Mouse (Mus musculus) megakaryocyte progenitor cell, adult 5-6 weeks (primary cell): ENCODE results near the gene Egln3. TPM values are rescaled to one million over a fixed set of nuclear protein-coding genes. Genes with fewer than 3 reads are reported as not detected.

ENCODE experiments used
- ATAC-seq: replicated peaks from 2 replicates; pipeline ENCODE4 v1.8.0; 2016; ENCODE audit warnings: mild to moderate bottlenecking, moderate TSS enrichment, inconsistent platforms; ENCODE audit not compliant: poor library complexity
- total RNA-seq, 2 experiments: library from RNA; stranded (forward) in 1 of 2; stranded (reverse) in 1 of 2; fragments of 157-497, 149-512 nt in 1 of 2; fragments of 200-1000 nt in 1 of 2; gene quantifications; 2 replicates each; pipeline versions ENCODE4 v1.2.3 to v1.2.4; 2015 to 2017

The Egln3 gene
- total RNA-seq, 2 experiments from 2014 or later, result 21.5 to 55.3 TPM

DNA sequence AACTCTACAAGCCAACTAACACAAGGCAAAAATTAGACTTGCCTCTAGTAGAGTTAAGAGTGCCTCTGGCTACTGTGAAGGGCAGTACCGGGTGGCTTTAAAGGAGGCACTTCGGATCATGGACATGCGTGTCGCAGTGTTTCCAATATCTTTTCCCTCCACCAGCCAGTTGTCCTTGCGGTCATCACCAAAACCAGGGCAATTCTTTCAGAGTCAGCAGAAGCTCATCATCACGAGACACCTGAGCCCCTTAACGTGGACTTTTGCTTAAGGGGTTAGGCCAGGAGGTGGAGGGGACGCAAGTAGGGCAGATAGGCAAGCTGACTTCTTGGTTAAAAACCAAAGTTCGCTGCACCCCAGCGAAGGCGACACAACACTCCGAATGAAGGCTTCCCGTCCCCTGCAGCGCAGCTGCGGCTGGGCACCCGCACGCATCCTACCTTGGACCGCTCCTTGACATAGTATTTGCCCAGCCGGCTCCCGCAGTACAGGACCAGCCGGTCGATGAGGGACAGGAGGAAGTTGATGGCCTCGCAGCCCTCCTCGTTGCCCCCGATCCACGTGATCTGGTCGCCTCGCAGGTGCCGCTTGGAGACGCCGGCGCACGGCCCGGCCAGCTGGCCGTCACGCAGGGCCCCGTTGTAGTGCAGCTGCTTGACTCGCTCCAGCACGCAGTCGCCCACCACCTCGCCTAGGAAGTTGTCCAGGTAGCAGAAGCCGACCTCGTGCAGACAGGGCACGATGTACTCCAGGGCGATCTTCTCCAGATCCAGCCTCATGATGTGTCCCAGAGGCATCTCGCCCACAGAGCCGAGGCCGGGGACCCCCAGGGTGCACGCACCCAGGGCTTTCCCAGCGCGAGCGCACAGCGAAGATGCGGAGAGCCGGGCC is 650 bp downstream of the Egln3 start:
- ATAC-seq, result peak; percentile 30

DNA sequence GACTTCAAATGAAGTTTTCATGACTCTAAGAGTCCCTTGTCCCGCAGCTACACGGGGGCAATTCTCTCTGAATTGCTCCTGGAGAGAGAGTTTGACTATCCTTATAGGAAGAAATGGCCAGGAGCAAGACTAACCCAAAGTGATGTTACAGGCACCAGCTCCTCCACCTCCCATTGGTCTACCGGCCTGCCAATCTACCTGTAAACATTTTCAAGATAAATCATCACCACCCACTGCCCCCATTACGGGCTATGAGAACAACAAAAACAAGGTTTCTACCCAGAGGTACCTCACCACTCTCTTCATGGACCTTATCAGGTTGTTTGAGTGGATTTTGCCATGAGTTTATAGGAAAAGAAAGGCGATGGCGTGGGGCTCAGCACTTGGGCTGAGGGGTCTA is 1.4 kb downstream of the Egln3 start:
- no peak for ATAC-seq

DNA sequence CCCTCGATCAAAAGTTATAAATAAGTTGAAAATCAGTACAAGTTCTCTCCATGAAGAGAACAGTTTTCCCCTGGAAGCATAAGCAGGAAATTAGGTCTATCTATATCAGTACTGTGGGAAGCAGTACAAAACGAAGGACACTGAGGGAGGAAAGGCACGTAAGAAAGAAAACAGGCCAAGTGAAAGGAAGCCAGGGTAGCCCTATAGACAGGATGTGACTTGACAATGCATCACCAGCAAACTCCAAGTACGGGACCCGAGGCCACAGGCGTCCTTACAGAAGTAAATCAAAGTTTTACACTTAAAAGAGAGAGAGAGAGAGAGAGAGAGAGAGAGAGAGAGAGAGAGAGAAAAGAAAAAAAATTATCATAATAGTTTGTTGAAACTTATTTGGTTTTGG is 2.8 kb downstream of the Egln3 start:
- no peak for ATAC-seq

DNA sequence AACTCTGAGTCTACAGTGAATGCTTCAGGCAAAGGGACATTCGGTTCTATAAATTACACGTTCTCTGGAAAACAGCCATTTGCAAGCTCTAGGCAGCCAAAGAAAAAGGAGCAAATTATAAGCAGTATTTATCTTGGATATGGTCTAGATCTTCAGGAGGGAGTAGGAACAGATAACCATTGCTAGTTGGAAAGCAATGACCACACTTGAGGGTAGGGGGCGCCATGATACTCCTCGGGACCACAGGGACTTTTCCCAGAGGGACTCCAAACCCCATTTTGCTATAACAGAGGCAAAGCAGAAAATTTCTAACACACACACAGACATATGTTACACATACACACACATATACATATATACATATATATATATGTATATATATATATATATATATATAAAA is 3.5 kb downstream of the Egln3 start:
- 0 out of 2 replicates have a peak, but pooled peaks have one; percentile 18 for ATAC-seq

DNA sequence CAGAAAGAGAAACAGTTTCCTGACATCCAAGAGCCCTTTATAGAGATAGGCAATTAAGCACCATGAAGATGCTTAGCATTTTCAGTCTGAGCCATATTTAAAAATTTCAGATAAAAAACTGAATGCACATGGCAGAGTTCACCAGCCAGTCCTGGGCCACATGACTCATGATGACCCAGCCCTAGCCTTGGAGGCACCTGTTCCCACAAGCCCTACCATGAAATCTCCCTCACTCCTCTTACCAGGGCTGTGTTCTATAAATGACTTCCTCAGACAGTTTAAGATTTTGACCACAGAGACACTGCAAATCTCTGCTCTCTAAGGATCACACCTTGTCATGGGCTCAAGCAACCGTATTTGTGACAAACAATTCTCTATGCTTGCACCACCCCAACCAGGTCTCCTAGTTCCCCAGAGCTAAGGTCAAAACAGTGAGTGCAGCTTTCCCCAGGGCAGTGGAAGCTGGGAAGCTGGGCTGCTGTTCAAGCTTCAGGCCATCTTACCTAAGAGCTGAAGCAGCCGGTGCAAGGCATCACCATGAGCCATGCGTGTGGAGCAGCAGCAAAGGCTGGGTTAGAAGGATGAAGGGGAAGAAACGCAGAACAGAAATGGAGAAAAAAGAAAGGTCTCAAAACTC is 5.3 kb downstream of the Egln3 start:
- ATAC-seq, result no peak

DNA sequence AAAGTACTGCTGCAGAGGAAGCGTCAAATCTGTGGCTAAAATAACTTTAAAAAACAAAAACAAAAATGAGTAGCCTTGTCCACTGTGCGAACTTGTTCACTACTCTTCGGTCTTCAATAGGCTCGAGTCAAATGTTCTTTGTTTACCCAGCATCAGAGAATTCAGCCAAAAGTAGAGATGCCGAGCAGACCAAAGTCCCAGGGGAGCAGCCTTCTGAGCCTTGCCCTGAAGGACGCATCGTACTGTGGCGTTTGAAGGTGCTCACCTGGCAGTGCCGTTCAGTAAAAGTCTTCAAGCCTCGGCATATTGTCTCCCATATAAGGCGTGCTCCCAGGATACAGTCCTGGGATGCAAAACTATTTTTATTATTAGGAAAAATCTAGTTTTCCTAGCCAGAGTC is 5.8 kb downstream of the Egln3 start:
- ATAC-seq, result no peak

DNA sequence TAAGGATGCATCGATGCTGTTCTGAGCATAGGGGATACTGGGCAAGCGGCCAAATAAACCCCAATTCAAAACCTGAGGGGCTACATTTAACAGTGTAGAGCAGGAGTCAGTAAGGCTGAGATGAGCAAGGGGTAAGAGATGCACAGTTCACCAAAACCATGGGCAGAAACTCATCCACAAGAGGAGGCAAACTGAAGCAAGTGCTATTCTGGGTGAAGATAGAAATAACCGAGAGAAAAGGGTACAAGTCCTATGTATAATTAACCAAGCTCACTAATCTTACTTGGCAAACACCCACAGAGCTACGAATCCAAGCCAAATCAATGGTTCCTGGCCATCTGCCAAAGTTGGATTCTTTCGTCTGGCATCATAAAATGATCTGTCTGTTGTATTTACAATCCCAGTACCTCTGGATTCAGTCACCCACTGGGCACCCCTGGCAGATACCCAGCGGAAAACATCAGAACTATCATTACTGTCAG is 6.3 kb downstream of the Egln3 start:
- ATAC-seq, result no peak

DNA sequence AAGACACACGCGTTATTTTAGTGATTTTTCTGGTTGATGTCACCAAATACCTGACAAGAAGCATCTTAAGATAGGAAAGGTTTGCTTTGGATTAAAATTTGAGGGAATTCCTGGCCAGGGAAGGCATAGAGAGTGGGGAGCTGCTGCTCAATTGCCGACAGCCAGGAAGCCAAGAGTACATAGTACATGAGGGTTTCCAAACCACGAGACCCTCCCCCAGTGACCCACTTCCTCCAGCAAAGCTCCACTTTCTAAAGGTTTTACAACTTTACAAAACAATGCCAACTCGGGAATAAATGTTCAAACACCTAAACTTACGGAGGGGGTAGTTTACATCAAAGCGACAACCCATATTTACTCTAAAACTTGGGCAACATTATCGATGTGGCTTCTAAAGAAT is 6.8 kb downstream of the Egln3 start:
- ATAC-seq, result no peak

DNA sequence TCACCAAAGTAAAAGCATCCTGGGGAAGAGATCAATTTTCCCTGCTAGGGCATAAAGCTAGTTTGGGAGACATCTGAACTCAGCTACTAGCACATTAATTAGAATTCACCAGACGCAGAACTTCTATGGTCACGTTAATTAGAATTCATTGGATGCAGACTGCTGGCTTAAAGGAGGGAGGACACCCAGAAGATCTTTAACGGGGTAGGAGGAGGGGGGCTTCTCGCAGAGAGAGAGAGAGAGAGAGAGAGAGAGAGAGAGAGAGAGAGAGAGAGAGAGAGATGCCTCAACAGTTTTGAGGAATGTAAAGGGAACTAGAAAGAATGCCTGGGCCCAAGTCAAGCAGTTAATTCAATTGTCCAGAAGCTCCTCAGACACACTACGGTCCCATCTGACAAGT is 9.5 kb downstream of the Egln3 start:
- ATAC-seq, result no peak

DNA sequence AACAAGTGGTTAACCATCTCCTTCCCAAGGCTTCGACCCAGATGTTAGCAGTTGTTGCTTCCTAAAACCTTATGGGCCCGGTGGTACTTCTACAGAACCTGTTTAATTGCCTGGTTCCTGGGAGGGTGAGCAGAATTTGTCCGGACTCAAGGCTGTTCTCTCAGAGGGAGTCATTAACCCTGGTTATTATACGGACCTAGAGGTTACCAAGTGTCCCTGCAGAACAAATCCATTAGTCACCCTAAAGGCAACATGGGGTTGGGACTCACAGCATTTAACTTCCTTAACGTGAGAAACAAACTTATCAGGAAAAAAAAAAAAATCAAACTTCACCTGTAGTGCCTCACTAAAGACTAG is 11.4 kb downstream of the Egln3 start:
- 0 out of 2 replicates have a peak, but pooled peaks have one; percentile 1 for ATAC-seq

DNA sequence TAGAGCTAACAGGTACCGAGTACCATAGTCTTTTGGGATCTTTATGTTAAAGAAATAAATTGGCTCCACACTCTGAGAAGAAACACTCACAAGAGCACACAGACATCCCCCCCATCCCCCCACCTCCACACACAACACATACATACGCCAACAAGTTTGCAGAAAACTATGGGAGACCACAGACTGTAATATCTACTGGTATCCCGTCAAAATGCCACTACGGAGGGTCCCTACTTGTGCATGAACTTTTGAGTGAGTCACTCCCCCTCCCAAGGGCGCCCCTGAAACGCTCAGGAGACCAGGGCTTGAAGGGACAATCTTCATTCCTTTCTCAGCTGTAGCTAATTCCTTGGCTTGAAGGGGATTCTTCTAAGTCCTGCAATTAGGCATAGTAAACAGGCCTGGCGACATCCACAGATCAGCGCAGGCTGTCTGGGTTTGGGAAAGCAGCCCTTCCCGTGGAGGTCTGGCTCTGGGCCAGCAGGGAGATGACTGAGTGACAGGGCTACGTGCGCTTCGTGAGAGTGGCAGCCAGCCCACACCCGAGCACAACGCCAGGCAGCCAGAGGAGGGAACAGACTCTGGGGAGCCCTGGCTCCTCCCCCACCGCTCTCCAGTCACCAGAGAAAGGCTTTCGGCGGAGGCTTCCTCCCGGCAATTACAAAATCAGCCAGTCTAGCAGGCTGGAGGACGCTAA is 11.9 kb downstream of the Egln3 start:
- ATAC-seq, result peak; percentile 78

DNA sequence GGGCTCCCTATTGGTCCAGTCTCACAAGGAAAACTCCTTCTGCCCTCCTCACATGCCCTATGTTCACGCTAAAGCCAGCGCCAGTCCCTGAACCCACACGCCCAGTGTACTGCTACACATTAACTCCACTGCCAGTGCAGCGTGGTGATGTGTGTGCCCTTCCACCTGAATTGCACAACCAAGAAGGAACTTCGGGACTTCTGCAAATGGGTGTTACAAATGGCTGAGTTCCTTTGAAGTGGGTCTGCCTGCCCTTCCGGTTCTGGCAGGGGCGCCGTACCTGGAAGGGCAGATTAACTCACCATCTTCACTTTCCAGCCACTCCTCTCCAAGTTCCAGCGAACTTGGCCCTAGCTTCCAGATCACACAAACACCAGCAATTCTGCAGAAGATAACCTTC is 12.5 kb downstream of the Egln3 start:
- peak; percentile 44 for ATAC-seq

DNA sequence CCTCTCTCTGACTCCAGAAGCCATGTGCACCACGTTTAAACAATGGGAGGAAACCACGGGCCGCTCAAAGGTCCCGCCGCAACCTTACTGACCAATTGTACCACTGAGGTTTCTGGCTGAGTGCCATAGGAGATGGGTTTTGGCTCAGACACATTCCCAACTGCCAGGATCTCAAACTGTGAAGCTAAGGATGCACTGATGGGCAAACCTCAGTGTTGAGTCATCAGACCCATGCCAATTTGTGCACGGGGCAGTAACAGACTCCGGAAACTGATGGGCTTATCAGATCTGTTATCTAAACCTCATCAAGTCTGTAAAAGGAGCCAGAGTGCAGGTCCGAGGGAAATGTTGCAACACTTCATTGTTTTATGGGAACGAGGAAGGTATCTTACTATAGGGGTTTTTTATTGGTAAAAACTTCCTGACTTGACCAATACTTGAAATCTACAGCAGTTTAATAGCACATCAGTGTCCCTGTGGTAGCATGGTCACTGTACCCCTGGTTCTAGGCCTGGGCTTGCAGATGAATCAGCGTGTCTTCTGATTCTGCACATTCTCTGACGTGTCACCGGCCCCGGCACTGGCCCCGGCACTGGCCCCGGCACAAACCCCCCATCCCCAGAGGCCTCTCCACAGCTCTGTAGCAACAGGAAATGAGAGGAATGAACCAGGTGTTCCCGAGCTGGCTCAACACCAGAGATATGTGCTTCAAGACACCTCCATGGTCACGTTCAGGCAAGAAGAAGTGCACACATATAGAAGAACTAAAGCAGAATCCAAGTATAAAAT is 15.7 kb downstream of the Egln3 start:
- ATAC-seq, result peak; percentile 47

DNA sequence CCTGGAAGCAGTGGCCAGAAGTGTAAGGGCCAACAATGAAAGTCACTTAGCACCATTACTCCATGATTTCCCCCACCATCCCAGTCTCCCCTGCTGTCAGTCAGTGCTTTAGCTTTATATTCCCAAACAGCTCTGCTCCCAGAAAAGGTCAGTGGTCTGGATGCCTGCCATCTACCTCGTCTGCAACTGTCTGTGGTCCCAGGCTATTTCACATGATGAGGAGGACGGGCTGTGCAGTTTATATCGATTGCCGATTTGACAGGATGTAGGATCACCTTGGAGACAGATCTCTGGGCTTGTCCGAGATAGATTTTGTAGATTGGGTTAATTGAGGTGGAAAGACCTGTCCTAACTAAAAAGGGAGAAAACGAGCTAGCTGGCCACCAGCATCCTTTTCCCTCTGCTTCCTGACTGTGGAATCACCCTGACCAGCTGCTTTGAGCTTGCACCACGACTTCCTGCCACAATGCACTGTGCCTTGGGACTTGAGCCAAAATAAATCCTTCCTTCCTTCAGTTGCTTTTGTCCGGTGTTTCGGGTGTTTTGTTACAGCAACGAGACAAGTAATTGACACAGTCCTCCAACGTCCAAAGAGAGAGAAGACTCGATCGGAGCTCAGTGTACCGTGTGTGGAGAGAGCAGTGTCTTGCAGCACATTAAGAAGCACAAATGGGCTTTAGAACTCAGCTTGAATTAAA is 16.6 kb downstream of the Egln3 start:
- ATAC-seq, result peak; percentile 10

DNA sequence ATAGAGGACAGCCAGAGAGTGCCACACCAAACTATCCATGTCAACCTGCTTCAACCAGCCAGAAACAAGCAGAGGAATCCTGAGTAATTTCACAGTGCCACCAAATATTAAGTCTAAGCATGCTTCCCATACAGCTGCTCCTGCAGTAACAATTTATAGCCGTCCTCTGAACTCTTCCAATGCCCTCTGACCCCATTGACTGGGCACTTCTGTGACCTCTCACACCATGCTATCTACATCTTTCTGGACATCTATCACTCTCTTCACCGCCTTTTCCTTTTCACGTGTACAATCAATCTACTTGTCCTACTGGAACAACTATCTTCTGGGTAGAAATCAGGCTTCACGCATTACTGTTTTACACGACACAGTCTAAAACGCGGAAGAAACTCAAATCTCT is 19.4 kb downstream of the Egln3 start:
- no peak for ATAC-seq

DNA sequence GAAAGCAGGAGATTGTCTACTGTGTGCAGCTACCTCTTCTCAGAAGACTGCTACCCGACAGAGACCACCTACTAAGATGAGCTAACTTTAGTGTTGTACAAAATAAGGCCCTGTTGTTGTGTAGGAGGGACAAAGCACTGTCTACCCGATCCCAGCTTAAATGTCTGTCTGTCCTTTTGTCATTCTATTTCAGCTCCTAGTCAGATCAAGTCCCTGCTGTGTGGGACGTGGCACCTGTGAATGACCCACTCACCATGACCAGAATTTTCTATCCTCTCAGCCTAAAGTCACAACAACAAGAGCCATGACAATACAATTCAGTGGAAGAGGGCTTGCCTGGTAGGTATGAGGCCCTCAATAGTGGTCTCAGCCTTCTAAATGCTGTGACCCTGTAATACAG is 25.3 kb downstream of the Egln3 start:
- no peak for ATAC-seq

DNA sequence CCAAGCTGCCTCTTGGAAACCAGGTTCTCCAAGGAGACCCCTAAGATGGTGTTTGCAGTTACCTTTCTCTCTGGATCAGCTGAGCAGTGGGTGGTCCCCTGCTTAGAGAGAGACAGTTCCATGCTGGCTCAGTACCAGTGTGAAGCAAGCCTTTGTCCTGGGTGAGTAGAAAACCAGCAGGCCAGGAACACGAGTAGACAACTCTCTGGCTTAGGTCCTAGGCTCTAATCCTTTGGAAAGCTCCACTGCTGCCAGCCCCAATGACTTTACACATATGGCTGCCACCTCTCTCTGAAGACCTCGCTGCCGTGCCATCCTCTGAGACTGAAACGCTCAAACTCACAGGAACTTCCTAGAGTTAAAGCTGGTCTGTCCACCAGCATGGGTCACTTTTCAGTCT is 34.9 kb downstream of the Egln3 start:
- no peak for ATAC-seq

DNA sequence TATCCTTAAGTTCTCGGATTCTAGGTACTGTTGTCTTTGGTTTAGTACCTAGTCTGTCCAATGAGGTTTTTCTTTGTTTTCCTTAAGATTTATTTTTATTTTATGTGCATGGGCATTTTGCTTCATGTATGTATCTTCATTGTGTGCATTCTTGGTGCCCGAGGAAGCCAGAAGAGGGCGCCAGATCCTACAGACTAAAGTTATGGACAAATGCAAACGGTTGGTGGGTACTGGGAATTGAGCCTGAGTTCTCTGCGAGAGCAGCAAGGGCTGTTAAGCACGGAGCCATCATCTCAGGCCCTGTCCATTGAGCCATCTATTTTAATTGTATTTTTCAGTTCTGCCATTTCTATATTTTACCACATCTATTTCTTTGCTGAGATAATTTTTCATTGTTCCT is 35.9 kb downstream of the Egln3 start:
- ATAC-seq, result no peak

DNA sequence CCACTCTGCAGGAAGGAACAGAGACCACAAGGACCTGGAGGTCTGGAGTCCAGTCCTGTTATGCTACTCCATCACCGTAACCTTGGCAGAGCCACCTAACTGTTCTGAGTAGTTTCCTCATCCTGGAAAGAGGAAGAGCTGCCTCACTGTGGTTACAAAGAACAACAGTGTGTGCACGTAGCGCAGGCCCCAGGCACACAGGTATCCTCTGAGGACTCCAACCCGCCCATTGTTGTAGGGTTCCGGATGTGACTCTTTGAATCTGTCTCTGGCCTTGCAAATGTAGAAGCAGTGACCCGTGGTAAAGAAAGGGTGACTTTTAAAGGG is 39.0 kb downstream of the Egln3 start:
- ATAC-seq, result peak; percentile 75

DNA sequence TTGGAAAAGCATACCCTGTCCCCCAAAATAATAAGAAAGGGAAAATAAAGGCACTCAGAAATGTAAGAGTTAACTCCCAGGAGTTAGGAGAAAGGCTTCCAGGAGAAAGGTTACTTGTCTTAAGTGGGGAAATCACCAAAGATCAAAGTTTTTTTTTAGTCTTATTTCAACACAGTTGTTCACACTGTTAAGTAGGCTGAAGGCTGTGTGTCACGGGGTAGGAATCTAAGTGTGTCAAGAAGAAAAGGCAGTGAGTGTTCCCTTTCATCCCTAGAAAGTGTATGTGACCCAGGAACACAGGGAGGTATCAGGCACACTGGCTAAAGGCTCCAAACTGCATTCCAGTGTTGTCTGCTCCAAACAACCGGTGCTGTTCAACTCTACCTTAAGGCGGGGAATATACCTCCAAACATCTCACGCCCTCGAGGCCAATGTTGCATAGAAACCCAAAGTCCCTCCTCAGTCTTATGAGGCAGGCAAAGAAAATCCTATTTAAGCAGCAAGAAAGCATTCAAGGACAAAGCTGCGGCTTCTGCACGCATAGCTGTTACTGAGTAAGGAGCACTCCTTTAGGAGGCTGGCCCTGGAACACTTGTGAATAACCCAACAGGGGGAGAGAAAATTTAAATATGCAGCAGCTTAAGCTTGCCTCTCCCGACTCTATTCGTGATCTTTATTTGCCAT is 39.5 kb downstream of the Egln3 start:
- ATAC-seq, result no peak
